Mouse (Mus musculus): ENCODE measurements around the gene Gm21988.

DNA sequence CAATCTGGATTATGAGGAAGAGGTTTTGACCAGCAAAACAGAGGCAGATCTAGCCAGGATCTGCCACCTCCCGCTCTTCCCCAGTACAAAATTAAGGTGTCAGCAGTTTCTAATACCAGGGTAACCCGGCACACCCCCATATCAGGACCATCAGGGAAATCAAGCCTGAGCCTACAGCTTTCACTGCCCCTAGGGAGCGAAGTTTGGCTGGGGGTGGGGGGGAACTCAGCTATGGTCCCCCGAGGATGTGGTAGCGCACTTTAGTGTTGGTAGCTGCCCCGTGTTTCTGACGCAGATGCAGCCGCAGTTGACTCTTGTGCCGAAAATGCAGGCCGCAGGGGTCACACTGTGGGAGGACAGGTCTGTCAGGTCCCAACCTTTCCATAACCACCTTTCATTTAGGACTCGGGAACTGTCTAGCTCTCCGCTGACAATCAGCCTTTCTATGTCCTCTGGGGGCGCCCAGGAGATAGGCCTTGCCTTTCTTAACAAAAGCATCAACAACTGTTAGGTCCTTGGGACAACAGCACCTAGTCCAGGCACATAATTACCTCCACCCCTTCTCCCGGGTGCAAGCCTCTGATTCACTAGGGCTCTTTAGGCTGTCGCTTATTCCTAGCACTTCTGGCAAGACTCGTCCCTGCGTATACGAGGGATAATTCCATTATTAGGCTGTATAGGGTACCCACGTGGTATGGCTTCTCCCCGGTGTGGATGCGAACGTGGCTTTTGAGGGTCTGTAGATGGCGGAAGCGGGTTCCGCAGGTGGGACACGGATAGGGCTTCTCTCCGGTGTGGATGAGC lies 13.6 kb downstream of the Gm21988 start:
- TF ChIP-seq CTCF (IDR thresholded peaks at IDR 0.05; ENCODE audit: borderline replicate concordance, extremely low read depth, insufficient read depth, insufficient read length) (no peak), POLR2A (IDR thresholded peaks at IDR 0.05; ENCODE audit: borderline replicate concordance, extremely low read depth, insufficient read depth, insufficient read length, poor library complexity, severe bottlenecking) (no peak)
